Comparison of ENCODE assay signal across 10 mouse cellular contexts in genomic region chr5:96333963-96334362, GRCm38 (mm10). TPM values are rescaled to one million over a fixed set of nuclear protein-coding genes. Genes with fewer than 3 reads are reported as not detected.
DNase-seq lines count a peak whose midpoint lies in the region; ATAC-seq and TF ChIP-seq lines count a peak whose summit lies in the region.
"Had no signal": no experiment of that assay in that cellular context is flagged by ENCODE, and none has a peak within 500 bp of the region (broad histone marks: within the 10 kb centered on the region; RNA-seq: fewer than 3 reads in every experiment).

No protein-coding gene starts in this region.

- ATAC-seq in liver, postnatal 0 days = no peak
- ATAC-seq in liver, embryonic 11.5 days (replicated peaks; ENCODE audit: low FRiP score) = no peak

- no peaks in the 10 kb centered on the region for H3K27me3 ChIP-seq in heart, adult 2 months (ENCODE audit: control insufficient read depth, insufficient read depth, low read length)
- H3K27me3 ChIP-seq in liver, postnatal 0 days (ENCODE audit: insufficient read depth, low read length) = no peaks in the 10 kb centered on the region
- no peaks in the 10 kb centered on the region for H3K27me3 ChIP-seq in liver, embryonic 11.5 days (replicated peaks; ENCODE audit: control insufficient read depth, insufficient read depth, low read length)
- H3K27me3 ChIP-seq: limb, embryonic 12.5 days had no signal

- no peak for DNase-seq in heart, adult 2 months
- no peak for DNase-seq in heart, postnatal 14 days
- no peak for DNase-seq in liver, postnatal 0 days
- no peak for DNase-seq in liver, embryonic 11.5 days (ENCODE audit: low spot score)
- peak; percentile 7 for DNase-seq in c-Kit-positive CD71-positive TER-119-positive erythroid progenitor cells, embryonic 14.5 days (ENCODE audit: low spot score)
- peak; percentile 73 for DNase-seq in retina, embryonic 14.5 days (ENCODE audit: low spot score)
- no peak for DNase-seq in thymus, adult 18-20 months
- DNase-seq in ovary, adult 18-20 months (ENCODE audit: low spot score) = no peak

- no peaks in the 10 kb centered on the region for H3K9me3 ChIP-seq in liver, postnatal 0 days (ENCODE audit: low read length)
- no peaks in the 10 kb centered on the region for H3K9me3 ChIP-seq in liver, embryonic 11.5 days (ENCODE audit: control insufficient read depth, low read length)

- no peak overlapping the region for H3K9ac ChIP-seq in heart, adult 2 months (ENCODE audit: low read depth, low read length)
- no peak overlapping the region for H3K9ac ChIP-seq in liver, postnatal 0 days (replicated peaks)
- no peak overlapping the region for H3K9ac ChIP-seq in liver, embryonic 11.5 days (ENCODE audit: low read depth, low read length)
- H3K9ac ChIP-seq: limb, embryonic 12.5 days had no signal

- WGBS in heart, adult 2 months = 75% methylated on average over 3 of the region's 3 CpGs
- WGBS in liver, postnatal 0 days (ENCODE audit: insufficient replicate concordance) = 60% methylated on average over 3 of the region's 3 CpGs
- WGBS in liver, embryonic 11.5 days = 63% methylated on average over 3 of the region's 3 CpGs

- H3K4me1 ChIP-seq in heart, adult 2 months (ENCODE audit: control insufficient read depth, insufficient read depth, low read length) = no peaks in the 10 kb centered on the region
- H3K4me1 ChIP-seq in liver, postnatal 0 days (ENCODE audit: insufficient read depth) = no peaks in the 10 kb centered on the region
- H3K4me1 ChIP-seq in liver, embryonic 11.5 days (replicated peaks; ENCODE audit: control insufficient read depth, insufficient read depth, low read length) = no peaks in the 10 kb centered on the region

- no peak for TF ChIP-seq EP300 in heart, adult 2 months (IDR thresholded peaks at IDR 0.05; ENCODE audit: insufficient read depth, low read depth, low read length)
- no peak for TF ChIP-seq EP300 in liver, postnatal 0 days (IDR thresholded peaks at IDR 0.05; ENCODE audit: low read depth)

- H3K4me3 ChIP-seq in heart, adult 2 months = no peak overlapping the region
- no peak overlapping the region for H3K4me3 ChIP-seq in liver, postnatal 0 days (ENCODE audit: low read depth, low read length)
- H3K4me3 ChIP-seq in liver, embryonic 11.5 days (ENCODE audit: low read depth, low read length) = no peak overlapping the region
- H3K4me3 ChIP-seq: limb, embryonic 12.5 days had no signal

- intact Hi-C loops in heart, adult 2 months (cut with DNase I) = loop anchor here (2.0 kb wide), 2 partner anchors 343 to 435 kb away; no protein-coding TSS in a partner anchor
- intact Hi-C loops in heart, postnatal 14 days (cut with DNase I) = loop anchor here (2.0 kb wide), 2 partner anchors 343 to 435 kb away; no protein-coding TSS in a partner anchor

- H3K36me3 ChIP-seq in heart, adult 2 months (ENCODE audit: control insufficient read depth, insufficient read depth, low read length) = no peaks in the 10 kb centered on the region
- no peaks in the 10 kb centered on the region for H3K36me3 ChIP-seq in liver, postnatal 0 days (replicated peaks; ENCODE audit: insufficient read depth, low read length)
- H3K36me3 ChIP-seq in liver, embryonic 11.5 days (ENCODE audit: control insufficient read depth, insufficient read depth, low read length) = no peaks in the 10 kb centered on the region
- H3K36me3 ChIP-seq: limb, embryonic 12.5 days had no signal

- no peaks in the 10 kb centered on the region for H3K79me2 ChIP-seq in heart, adult 2 months (replicated peaks; ENCODE audit: control insufficient read depth, insufficient read depth, low read length)

- TF ChIP-seq CTCF in heart, adult 2 months (IDR thresholded peaks at IDR 0.05) = peak; percentile 71
- TF ChIP-seq CTCF in liver, postnatal 0 days (IDR thresholded peaks at IDR 0.05; ENCODE audit: low read depth) = peak; percentile 60

- H3K4me2 ChIP-seq in liver, postnatal 0 days (ENCODE audit: low read depth, low read length) = no peak overlapping the region
- no peak overlapping the region for H3K4me2 ChIP-seq in liver, embryonic 11.5 days
- H3K4me2 ChIP-seq: limb, embryonic 12.5 days had no signal

- TF ChIP-seq POLR2A in heart, adult 2 months (IDR thresholded peaks at IDR 0.05; ENCODE audit: insufficient read depth, low read depth, low read length) = no peak

- no peak overlapping the region for H3K27ac ChIP-seq in heart, adult 2 months
- H3K27ac ChIP-seq in liver, postnatal 0 days (ENCODE audit: low read depth) = no peak overlapping the region
- no peak overlapping the region for H3K27ac ChIP-seq in liver, embryonic 11.5 days (ENCODE audit: low read depth, low read length)
- H3K27ac ChIP-seq: limb, embryonic 12.5 days had no signal

RNA-seq across cellular contexts. Expression of gene Fras1, which starts 39.8 kb away (rescaled TPM):
- 1 to 10 TPM; 1.3 to 1.6 TPM for total RNA-seq in heart, adult 2 months (2021)
- 1.00 and 1.2 TPM in 2 replicates for polyA plus RNA-seq in heart, adult 2 months (2012; rRNA removed)
- 1 to 10 TPM; 3.5 to 5.4 TPM for total RNA-seq in heart, postnatal 14 days (2021)
- polyA plus RNA-seq in liver, postnatal 0 days (2015; fragmentation: Nextera tagmentation; extraction: Ambion mirVana) = 0.41 and 0.44 TPM in 2 replicates
- 11.5 and 13.8 TPM in 2 replicates for polyA plus RNA-seq in liver, embryonic 11.5 days (2014; fragmentation: Nextera tagmentation; extraction: Ambion mirVana)
- total RNA-seq: common myeloid progenitor, adult 5-6 weeks had no signal

Comparison
In these comparisons a context has a peak if more than half of its experiments do, and no peak if none do; other contexts are left out.
1. DNase-seq: peak in c-Kit-positive CD71-positive TER-119-positive erythroid progenitor cells, embryonic 14.5 days (single experiment) and retina, embryonic 14.5 days (single experiment); none in heart, adult 2 months (0 of 2), heart, postnatal 14 days (0 of 2), liver, postnatal 0 days (single experiment), liver, embryonic 11.5 days (single experiment), thymus, adult 18-20 months (0 of 2) and ovary, adult 18-20 months (single experiment).